Mouse (Mus musculus): ENCODE measurements around the gene Pdhx. TPM values are rescaled to one million over a fixed set of nuclear protein-coding genes. Genes with fewer than 3 reads are reported as not detected.

Gene Pdhx
- 100 to 1,000 TPM; 112 to 120 TPM for total RNA-seq (2021)
- long read RNA-seq, experiment 1, transcript Pdhx-201 (11 exons, 2,506 nt): major isoform, 225 of 253 reads
- long read RNA-seq, experiment 1, partial matches to known transcripts: 9 of 253 reads
- long read RNA-seq, experiment 1, other reads (novel, unspliced or antisense): 17 of 253 reads
- long read RNA-seq, experiment 2, transcript Pdhx-201 (11 exons, 2,506 nt): major isoform, 60 of 66 reads
- long read RNA-seq, experiment 2, partial matches to known transcripts: 0 of 66 reads
- long read RNA-seq, experiment 2, other reads (novel, unspliced or antisense): 5 of 66 reads

- peak; percentile 100 for DNase-seq
These were observed at the start of gene Pdhx, which contains the start of gene Apip for GRCm38 (mm10) chr2:103073219-103073982. Gene Pdhx, minus strand, starts transcription at chr2:103073513. Gene Apip, plus strand, starts transcription at chr2:103073675.

DNA sequence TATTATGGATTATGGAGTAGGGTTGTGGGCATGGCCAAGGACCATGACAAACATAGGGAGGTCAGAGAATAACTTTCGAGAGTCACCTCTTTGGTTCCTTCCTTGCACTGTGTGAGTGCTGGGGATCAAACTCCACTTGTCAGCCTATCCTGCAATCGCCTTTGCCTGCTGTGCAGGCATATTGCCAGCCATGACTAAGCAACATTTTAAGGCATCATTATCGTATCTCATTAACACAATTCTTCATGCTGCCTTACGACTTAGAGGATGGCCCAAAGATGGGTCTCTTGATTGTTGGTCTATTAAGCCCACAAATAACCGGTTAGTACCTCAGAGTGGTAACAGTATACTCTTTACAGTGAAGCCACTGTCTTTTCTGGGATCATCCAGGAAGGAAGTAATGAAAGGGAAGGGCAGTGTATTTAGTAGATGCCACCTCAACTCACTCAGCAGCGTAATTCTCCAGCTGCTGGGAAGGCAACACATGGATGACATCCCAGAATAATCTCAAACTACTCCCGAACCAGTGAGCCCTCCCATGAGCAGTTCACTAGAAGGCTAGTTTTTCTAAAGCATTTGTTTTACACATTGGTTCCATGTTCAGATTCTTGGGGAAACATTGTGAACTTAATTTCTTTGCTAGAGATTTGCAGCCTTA is 46.0 kb upstream of the Pdhx start:
- DNase-seq: no peak

GRCm38 (mm10) chr2:103118324-103119196 is 45.2 kb upstream of the Pdhx start:
- peak in 1 of 2 experiments; percentile 34 for DNase-seq

GRCm38 (mm10) chr2:103117212-103117611 is 43.9 kb upstream of the Pdhx start:
- DNase-seq: no peak

DNA sequence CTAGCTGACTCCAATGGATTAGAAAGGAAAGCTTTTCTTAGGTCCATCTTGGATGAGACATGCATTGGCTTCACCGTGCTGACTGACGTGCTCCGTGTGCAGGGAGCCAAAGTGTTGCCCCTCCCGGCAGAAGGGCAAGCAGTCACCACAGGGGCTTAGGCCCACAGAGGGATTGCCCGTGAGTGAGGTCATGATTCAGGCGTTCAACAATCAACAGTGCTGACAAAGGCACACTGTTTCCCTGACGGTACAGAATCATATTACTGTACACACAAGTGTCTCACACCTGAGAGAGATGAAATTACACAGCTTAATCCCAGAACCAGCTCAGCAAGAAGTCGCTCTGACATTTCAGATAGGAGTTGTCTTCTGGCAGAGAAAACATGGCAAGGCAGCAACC is 38.4 kb upstream of the Pdhx start:
- DNase-seq: no peak

DNA sequence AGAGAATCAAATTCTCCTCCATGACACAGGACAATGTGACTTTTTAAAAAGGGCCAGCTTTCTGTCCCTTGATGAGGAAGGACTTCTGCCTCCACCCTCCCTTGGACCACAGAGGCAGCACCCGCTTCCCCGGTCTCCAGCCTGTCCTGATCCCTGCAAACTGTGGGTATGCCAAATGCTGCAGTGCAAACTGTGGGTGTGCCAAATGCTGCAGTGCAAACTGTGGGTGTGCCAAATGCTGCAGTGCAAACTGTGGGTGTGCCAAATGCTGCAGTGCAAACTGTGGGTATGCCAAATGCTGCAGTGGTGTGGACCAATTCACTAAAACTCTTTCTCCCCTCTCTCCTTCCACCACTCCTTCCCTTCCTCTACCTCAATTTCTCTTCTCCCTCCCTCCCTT is 32.9 kb upstream of the Pdhx start:
- DNase-seq: no peak

DNA sequence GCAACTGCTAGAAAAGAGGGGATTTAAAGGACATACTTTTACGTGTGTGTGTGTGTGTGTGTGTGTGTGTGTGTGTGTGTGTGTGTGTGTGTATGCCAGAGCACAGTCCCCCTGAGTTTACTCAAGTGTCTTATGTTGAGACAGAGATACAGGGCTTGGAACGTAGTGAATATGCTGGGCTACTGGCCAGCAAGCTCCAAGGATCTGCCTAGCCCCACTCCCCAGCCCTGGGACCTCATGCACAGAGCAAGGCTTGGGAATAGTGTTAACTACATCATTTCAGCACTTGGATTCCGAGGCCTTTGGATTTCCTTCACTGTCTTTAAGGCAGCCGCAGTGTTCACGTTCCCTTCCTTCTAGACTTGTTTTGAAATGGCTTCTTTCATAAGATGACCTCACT is 29.3 kb upstream of the Pdhx start:
- DNase-seq: no peak

DNA sequence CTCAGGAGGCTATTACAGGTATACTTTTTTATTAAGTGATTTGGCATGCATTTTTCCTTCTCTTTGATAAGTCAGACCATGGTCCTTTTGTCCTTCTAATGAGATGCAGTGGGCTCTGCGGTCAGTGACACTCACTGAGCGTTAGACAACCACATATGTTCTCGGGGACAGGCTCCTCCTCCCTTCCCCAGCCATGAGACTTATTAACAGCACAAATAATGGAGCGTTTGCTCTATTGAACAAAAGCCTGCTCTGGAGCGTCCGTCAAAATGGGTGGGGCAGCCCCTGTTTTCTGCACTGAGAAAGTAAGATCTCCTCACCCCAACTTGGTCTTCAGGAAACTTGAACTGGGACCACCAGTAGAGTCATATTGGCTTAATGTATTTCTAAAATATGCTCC is 16.2 kb upstream of the Pdhx start:
- no peak for DNase-seq

- no peak for DNase-seq
These were observed 14.8 kb upstream of the Pdhx start for GRCm38 (mm10) chr2:103088099-103088498.

DNA sequence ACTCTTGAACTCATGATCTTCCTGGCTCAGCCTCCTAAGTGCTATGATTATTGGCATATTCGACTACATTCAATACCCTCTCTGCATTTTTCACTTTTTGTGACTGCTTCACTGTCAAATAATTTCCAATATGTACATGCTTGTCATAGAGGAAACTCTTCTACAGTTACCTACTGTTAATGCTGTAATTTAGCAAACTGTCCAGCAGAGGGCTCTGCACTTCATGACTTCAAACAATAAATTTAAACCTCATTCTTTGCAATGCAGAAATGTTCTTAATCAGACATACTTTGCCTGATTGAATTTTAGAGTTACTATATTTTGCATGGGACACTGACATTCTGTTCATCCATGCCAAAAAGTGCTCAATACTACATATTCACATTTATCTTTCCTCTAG is 13.1 kb upstream of the Pdhx start:
- peak in 1 of 2 experiments; percentile 33 for DNase-seq

DNA sequence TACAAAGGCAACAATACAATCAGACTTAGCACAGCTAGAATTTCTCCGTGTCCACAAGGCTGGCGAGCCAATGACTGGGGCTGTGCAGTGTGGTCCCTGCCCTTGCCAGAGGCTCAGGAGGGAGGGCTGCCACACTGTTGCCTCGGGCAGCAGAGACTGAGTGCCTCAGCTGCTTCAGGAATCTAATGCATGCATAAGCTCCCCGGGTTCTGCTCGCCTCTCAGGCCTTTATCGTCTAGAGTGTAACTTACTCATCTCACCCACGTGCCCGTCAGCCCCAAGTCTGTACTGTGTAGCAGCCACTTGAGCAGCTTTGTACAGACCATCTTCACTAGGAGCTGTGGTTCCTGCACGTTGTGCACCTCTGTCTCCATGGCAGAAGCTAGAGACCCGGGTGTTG is 12.3 kb upstream of the Pdhx start:
- no peak for DNase-seq

DNA sequence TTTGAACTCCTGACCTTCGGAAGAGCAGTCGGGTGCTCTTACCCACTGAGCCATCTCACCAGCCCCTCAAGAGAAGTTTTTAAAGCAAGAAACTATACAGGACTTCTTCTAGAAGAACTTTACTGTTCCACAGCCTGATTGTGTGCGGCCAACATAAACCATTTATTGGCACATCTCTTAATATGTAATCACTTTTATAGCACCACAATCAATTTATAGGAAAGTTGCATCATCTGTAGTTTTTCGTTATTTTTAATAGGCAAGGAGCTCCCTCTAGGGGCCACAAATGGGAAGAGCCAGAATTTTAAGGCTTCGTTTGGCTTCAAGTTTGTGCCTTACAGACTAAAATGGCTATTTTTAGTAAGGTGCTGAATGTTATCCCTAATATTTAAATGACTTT is 11.1 kb upstream of the Pdhx start:
- peak; percentile 7 for DNase-seq

DNA sequence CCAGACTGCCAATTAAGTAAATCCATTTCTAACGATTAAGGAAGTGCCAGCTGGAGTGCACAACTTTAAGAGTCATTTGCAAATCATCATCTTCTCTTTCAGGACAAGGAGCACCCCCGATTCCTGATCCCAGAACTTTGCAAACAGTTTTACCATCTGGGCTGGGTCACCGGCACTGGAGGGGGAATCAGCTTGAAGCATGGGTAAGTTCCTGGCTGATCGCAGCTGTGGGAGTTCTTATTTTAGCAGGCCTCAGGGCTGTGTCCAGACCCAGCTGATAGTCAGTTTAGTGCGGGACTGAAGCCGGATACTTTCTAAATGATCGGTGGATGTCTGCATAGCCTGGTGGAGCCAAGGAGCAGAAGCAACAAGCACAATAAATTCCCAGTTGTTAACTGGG is 9.5 kb upstream of the Pdhx start:
- DNase-seq: no peak

DNA sequence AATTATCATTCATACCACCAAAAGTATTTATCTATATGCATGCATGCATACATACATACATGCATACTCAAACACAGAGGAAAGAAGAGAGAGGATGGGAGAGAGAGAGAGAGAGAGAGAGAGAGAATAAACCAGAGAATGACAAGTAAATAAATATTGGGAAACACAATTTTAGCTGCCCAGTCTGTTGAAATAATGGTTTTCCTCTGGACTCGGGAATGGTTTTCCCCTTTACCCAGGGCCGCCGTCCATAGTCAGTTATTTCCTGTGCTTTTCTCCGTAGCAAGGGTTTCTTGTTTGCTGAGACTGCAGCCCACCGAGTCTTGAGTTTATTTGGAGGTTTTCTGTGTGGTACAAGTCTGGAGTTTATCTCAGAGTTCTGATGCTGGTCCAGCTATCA is 8.4 kb upstream of the Pdhx start:
- no peak for DNase-seq

GRCm38 (mm10) chr2:103081117-103081516 is 7.8 kb upstream of the Pdhx start:
- DNase-seq: peak in 1 of 2 experiments; percentile 4

GRCm38 (mm10) chr2:103070586-103070985 is 2.7 kb downstream of the Pdhx start:
- DNase-seq: no peak

GRCm38 (mm10) chr2:103069752-103070405 is 3.4 kb downstream of the Pdhx start:
- DNase-seq: no peak

GRCm38 (mm10) chr2:103068602-103069001 is 4.7 kb downstream of the Pdhx start:
- DNase-seq: no peak

DNA sequence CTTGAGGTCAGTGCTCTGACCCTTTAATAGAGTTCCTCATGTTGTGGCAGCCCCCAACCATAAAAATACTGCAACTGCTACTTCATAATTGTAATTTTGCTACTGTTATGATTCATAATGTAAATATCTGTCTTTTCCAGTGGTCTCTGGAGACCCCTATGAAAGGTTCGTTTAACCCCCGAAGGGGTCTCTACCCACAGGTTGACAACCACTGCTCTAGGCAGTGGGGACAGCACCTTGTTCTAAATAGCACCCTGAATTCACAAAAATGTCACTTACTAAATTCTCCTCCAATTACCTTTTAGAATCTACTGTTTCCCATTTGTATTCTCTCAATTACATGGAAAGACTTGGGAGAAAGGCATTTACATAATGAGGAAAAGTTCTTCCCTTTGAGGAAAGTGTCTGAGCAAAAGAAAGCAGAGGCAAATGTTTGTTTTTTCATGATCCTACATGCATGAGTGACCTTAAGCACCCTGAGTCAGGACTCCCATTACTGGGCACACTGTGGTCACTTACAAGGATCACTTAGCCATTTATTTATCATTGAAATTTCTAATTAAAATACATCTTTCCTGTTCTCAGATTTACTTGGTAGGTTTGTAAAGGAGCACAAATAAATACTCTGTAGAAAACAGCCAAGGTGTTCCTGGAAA is 5.6 kb downstream of the Pdhx start:
- DNase-seq: no peak

DNA sequence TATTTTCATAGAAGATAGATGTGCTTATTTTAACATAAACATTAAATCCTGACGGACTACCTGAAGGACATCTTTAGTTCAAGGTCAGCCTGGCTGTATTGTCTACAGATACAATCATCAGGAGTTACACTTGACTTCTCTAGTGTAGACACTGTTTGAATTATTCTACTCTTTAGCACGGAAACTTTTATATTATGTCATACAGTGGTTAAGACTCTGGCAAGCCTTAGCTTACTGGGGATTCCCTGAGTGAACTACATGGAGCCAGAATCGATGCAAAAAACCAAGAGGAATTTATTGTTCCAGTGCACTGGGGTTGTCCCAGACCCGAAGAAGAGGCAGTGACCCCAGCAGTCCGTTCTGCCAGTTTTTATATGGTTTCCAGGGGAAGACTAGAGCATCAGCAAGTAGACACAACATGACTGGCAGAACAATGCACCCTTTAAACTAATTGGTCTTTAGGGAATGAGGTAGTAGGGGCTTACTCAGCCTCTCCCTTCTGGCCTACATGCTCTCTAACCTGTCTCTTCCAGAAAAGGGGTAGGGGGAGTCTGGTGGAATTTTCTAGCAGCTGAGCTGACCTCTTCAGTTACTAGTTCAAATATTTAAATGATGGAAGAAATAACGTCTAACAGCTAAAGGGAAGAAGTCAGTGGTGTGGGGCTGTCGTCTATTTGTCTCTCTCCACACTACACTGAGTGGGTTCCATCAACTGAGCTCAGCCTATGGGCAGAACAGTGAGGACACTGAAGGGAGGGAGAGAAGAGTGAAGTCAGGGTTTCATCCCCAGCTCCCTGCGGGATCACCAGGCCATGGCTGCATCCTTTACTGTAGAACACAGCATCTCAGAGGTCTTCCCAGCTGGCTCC is 6.4 kb downstream of the Pdhx start:
- DNase-seq: no peak

Data from adrenal gland, postnatal 36 days (tissue).